Mouse (Mus musculus) heart, postnatal 0 days (tissue): Measurements from ENCODE around the gene Pex11a. TPM values are rescaled to one million over a fixed set of nuclear protein-coding genes. Genes with fewer than 3 reads are reported as not detected.

Source experiments
- ATAC-seq: fragments of 200-750 bp; cut with Nextera tagmentation; 2 replicates; pipeline ENCODE4 v1.8.0; 2017; ENCODE audit warnings: low read depth, moderate number of reproducible peaks, moderate library complexity; ENCODE audit not compliant: insufficient read depth
- DNase-seq: peaks from one replicate; pipeline ENCODE4 v3.0.0-alpha.2; 2016; ENCODE audit warnings: low spot score
- H3K27ac ChIP-seq: fragments of 300-500 bp; sonication (generic); 2 replicates; pipeline ENCODE4 v1.5.1; 2014; ENCODE audit warnings: low read depth, mild to moderate bottlenecking
- H3K27me3 ChIP-seq: fragments of 300-500 bp; sonication (generic); 2 replicates; pipeline ENCODE4 v1.6.1; 2014; ENCODE audit warnings: low read length, mixed read lengths; ENCODE audit not compliant: control insufficient read depth, insufficient read depth
- H3K36me3 ChIP-seq: fragments of 300-500 bp; sonication (generic); replicated peaks from 2 replicates; pipeline ENCODE4 v1.6.1; 2014; ENCODE audit warnings: low read length, mixed read lengths; ENCODE audit not compliant: control insufficient read depth, insufficient read depth
- H3K4me1 ChIP-seq: fragments of 300-500 bp; sonication (generic); 2 replicates; pipeline ENCODE4 v1.6.1; 2014; ENCODE audit warnings: antibody characterized with exemption; ENCODE audit not compliant: control insufficient read depth, insufficient read depth
- H3K4me2 ChIP-seq: fragments of 300-500 bp; sonication (generic); 2 replicates; pipeline ENCODE4 v1.6.1; 2014; ENCODE audit warnings: low read depth, mild to moderate bottlenecking, low read length, moderate library complexity
- H3K4me3 ChIP-seq: fragments of 300-500 bp; sonication (generic); 2 replicates; pipeline ENCODE4 v1.5.1; 2014; ENCODE audit warnings: low read depth, low read length
- H3K9ac ChIP-seq: fragments of 300-500 bp; sonication (generic); replicated peaks from 2 replicates; pipeline ENCODE4 v1.6.1; 2014; ENCODE audit warnings: low read depth, low read length, mixed read lengths
- H3K9me3 ChIP-seq: fragments of 300-500 bp; sonication (generic); replicated peaks from 2 replicates; pipeline ENCODE4 v1.6.1; 2016; ENCODE audit warnings: low read length; ENCODE audit not compliant: control insufficient read depth
- CTCF ChIP-seq: IDR thresholded peaks from 2 replicates; pipeline ENCODE4 v1.5.1; 2016; ENCODE audit warnings: antibody characterized with exemption, control low read depth, low read depth
- EP300 ChIP-seq: IDR thresholded peaks from 2 replicates; pipeline ENCODE4 v1.6.1; 2016; ENCODE audit warnings: antibody characterized with exemption, low read depth
- WGBS: fragments of 180-500 bp; shearing (Covaris S2); extraction: QIAGEN DNeasy Blood & Tissue Kit; methylation state at CpG from one replicate; pipeline ENCODE4 v1.1.7; 2014; 5-methylcytosine and 5-hydroxymethylcytosine counted together
- polyA plus RNA-seq: library from polyadenylated mRNA; unstranded; fragments of >200 nt; fragmentation: Nextera tagmentation; extraction: Ambion mirVana; gene quantifications from 2 replicates; pipeline ENCODE4 v1.2.1, GENCODE M21; 2015
- total RNA-seq: library from RNA; depleted of rRNA; stranded (reverse); fragments of >200 nt; gene quantifications from 2 replicates; pipeline ENCODE4 v1.2.3, GENCODE M21; 2014; ENCODE audit warnings: low replicate concordance; rRNA removed

Gene Pex11a
- total and polyA plus RNA-seq, 2 experiments from 2014 or later = 0.04 to 11.6 TPM

- 54% methylated on average over 5 of the region's 5 CpGs for WGBS
- H3K36me3 ChIP-seq = peaks cover 9% of the 10 kb centered on the region
- TF ChIP-seq CTCF = no peak
- TF ChIP-seq EP300 = no peak
These were observed 37.7 kb downstream of the Pex11a start for GRCm38 (mm10) chr7:79705210-79705609.

GRCm38 (mm10) chr7:79702755-79703154 is 40.2 kb downstream of the Pex11a start:
- TF ChIP-seq EP300 = no peak
- TF ChIP-seq CTCF = no peak
- H3K9ac ChIP-seq = no peak overlapping the region
- H3K27me3 ChIP-seq = no peaks in the 10 kb centered on the region
- ATAC-seq = peak; percentile 30; the same call in 1 of the 2 replicates
- WGBS = 62% methylated on average over 16 of the region's 16 CpGs
- H3K4me3 ChIP-seq = no peak overlapping the region
- H3K4me2 ChIP-seq = no peak overlapping the region
- H3K4me1 ChIP-seq = no peaks in the 10 kb centered on the region
- H3K27ac ChIP-seq = no peak overlapping the region
- DNase-seq = peak; percentile 26
- H3K9me3 ChIP-seq = no peaks in the 10 kb centered on the region
- peaks cover 25% of the 10 kb centered on the region for H3K36me3 ChIP-seq

More at GRCm38 (mm10) chr7:79705210-79705609, 37.7 kb downstream of the Pex11a start:
- no peak for DNase-seq
- no peak overlapping the region for H3K4me3 ChIP-seq
- no peak overlapping the region for H3K27ac ChIP-seq
- ATAC-seq = no peak
- H3K9ac ChIP-seq = no peak overlapping the region
- no peaks in the 10 kb centered on the region for H3K4me1 ChIP-seq
- no peaks in the 10 kb centered on the region for H3K9me3 ChIP-seq
- H3K27me3 ChIP-seq = peaks cover 12% of the 10 kb centered on the region; the same call in 1 of the 2 replicates
- no peak overlapping the region for H3K4me2 ChIP-seq

DNA sequence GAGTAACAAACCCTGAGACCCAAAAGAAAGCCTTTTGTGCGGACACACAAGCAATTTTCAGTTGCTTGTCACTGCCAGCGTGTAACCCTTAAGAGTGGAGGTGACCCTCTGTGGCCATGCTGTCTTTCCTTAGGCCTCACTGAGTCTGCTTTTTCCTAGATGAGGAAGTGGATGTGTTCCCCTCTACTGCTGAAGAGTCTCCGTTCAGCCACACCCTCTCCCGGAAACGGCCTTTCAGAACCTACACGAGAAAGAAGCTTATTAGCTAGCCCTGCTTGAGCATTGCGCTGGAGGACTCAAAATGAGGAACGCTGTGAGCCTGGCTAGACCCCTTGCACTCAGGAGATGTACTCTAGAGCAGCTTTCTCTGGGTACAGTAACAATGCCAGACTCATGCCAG is 46.4 kb downstream of the Pex11a start:
- 82% methylated on average over 8 of the region's 8 CpGs for WGBS
- Histone ChIP-seq H3K4me3 (no peak overlapping the region), H3K27ac (no peak overlapping the region), H3K27me3 (no peaks in the 10 kb centered on the region), H3K36me3 (peaks cover 70% of the 10 kb centered on the region), H3K9me3 (no peaks in the 10 kb centered on the region), H3K4me2 (no peak overlapping the region), H3K4me1 (no peaks in the 10 kb centered on the region), H3K9ac (no peak overlapping the region)
- TF ChIP-seq CTCF (no peak), EP300 (no peak)
- DNase-seq (no peak), ATAC-seq (no peak)

Other genes starting within 250 kb of the Pex11a start
- gene Rhcg, start 125.5 kb downstream of the Pex11a start, total RNA-seq = 0.04 and 0.19 TPM in 2 replicates
- gene Rhcg, start 125.5 kb downstream of the Pex11a start, polyA plus RNA-seq = 0.40 and 0.44 TPM in 2 replicates
- 2.2 and 4.2 TPM in 2 replicates for gene Ticrr, start 82.9 kb downstream of the Pex11a start, total RNA-seq
- 0.74 and 1.2 TPM in 2 replicates for gene Ticrr, start 82.9 kb downstream of the Pex11a start, polyA plus RNA-seq
- gene Kif7, start 27.4 kb downstream of the Pex11a start, total RNA-seq = 1.7 and 2.0 TPM in 2 replicates
- 0.92 and 0.93 TPM in 2 replicates for gene Kif7, start 27.4 kb downstream of the Pex11a start, polyA plus RNA-seq
- not detected in 2 replicates for gene Plin1, start 10.2 kb downstream of the Pex11a start, total RNA-seq
- gene Plin1, start 10.2 kb downstream of the Pex11a start, polyA plus RNA-seq = 0.11 and 0.41 TPM in 2 replicates
- not detected in 2 replicates for gene Wdr93, start within 50 bp of the Pex11a start, total RNA-seq
- 0.05 TPM in 1 of 2 replicates, not detected in the other for gene Wdr93, start within 50 bp of the Pex11a start, polyA plus RNA-seq
- gene Mesp1, start 50.7 kb upstream of the Pex11a start, total RNA-seq = not detected in 2 replicates
- not detected in 2 replicates for gene Mesp1, start 50.7 kb upstream of the Pex11a start, polyA plus RNA-seq
- gene Mesp2, start 67.6 kb upstream of the Pex11a start, total RNA-seq = not detected in 2 replicates
- 0.10 and 0.11 TPM in 2 replicates for gene Mesp2, start 67.6 kb upstream of the Pex11a start, polyA plus RNA-seq
- 13.4 and 15.6 TPM in 2 replicates for gene Anpep, start 117.9 kb upstream of the Pex11a start, total RNA-seq
- 6.9 and 8.3 TPM in 2 replicates for gene Anpep, start 117.9 kb upstream of the Pex11a start, polyA plus RNA-seq
- 9.8 and 11.9 TPM in 2 replicates for gene Ap3s2, start 177.5 kb upstream of the Pex11a start, total RNA-seq
- gene Ap3s2, start 177.5 kb upstream of the Pex11a start, polyA plus RNA-seq = 20.5 and 21.5 TPM in 2 replicates
- 39.0 and 54.3 TPM in 2 replicates for gene Arpin, start 192.2 kb upstream of the Pex11a start, total RNA-seq
- 19.6 and 21.7 TPM in 2 replicates for gene Arpin, start 192.2 kb upstream of the Pex11a start, polyA plus RNA-seq